Mouse (Mus musculus): ENCODE results near the gene Dok7.

GRCm38 (mm10) chr5:35120024-35120423 is 63.5 kb downstream of the Dok7 start:
- TF ChIP-seq POLR2A (IDR thresholded peaks at IDR 0.05; ENCODE audit: borderline replicate concordance, extremely low read depth, insufficient read depth, insufficient read length, poor library complexity, severe bottlenecking) (no peak), CTCF (IDR thresholded peaks at IDR 0.05; ENCODE audit: borderline replicate concordance, extremely low read depth, insufficient read depth, insufficient read length) (no peak)
